Mouse (Mus musculus) megakaryocyte-erythroid progenitor cell, adult 5-6 weeks (primary cell): ENCODE results near the gene Hemgn. TPM values are rescaled to one million over a fixed set of nuclear protein-coding genes. Genes with fewer than 3 reads are reported as not detected.

Experiments used
- ATAC-seq: replicated peaks from 2 replicates; pipeline ENCODE4 v1.8.0; 2016; ENCODE audit warnings: mild to moderate bottlenecking, inconsistent platforms; ENCODE audit not compliant: severe bottlenecking, poor library complexity, low FRiP score, low TSS enrichment
- total RNA-seq, 2 experiments: library from RNA; stranded (forward) in 1 of 2; stranded (reverse) in 1 of 2; fragments of 200-1000, 215-1000 nt in 1 of 2; fragments of >200 nt in 1 of 2; fragmentation: Nextera tagmentation in 1 of 2; gene quantifications; 2 replicates each; pipeline ENCODE4 v1.2.3; 2014 to 2017

Hemgn gene
- total RNA-seq, 2 experiments from 2014 or later = 120 to 182 TPM

- ATAC-seq = no peak
Measured at GRCm38 (mm10) chr4:46418851-46419250, 5.5 kb upstream of the Hemgn start.

- peak; percentile 77 for ATAC-seq
Measured at GRCm38 (mm10) chr4:46417491-46417890, 4.2 kb upstream of the Hemgn start.

GRCm38 (mm10) chr4:46412113-46412512, 1.2 kb downstream of the Hemgn start:
- ATAC-seq = 0 out of 2 replicates have a peak, but pooled peaks have one; percentile 5

DNA sequence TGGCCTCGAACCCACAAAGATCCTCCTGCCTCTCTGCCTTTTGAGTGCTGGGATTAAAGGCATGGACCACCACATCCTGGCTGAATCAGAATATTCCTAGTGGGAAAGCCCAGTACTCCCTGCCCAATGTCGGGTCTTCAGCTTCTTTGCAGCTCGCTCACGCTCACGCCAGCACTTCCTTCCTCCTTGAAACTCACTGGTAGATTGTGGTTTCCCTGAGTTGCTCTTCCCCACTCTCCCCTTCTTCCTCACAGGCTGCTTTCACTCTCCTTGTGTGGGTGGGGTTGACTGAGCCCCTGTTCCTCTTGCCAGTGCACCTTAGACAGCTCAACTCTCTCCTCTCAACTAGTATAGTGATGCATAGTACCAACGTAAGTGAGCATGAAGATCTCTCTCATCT, 1.8 kb downstream of the Hemgn start:
- 0 out of 2 replicates have a peak, but pooled peaks have one; percentile 6 for ATAC-seq

DNA sequence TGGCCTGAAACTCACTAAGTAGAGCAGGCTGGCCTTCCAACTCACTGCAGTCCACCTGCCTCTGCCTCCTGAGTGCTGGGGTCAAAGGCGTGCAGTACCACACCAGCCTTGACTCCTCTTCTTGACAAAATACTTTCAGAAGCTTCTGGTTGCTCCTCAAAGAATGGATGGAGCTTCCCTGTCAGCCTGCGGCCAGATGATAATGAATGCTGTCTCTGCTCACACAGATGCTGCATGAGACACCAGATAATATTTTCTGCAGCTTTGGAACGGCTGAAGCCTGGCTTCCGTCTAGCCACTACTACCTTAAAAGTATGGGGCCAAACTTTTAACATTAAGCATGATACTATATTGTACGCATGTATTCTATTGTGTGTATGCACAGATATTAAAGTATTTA, 2.6 kb downstream of the Hemgn start:
- peak; percentile 84 for ATAC-seq

GRCm38 (mm10) chr4:46406966-46407703, 6.2 kb downstream of the Hemgn start:
- ATAC-seq = peak; percentile 35

DNA sequence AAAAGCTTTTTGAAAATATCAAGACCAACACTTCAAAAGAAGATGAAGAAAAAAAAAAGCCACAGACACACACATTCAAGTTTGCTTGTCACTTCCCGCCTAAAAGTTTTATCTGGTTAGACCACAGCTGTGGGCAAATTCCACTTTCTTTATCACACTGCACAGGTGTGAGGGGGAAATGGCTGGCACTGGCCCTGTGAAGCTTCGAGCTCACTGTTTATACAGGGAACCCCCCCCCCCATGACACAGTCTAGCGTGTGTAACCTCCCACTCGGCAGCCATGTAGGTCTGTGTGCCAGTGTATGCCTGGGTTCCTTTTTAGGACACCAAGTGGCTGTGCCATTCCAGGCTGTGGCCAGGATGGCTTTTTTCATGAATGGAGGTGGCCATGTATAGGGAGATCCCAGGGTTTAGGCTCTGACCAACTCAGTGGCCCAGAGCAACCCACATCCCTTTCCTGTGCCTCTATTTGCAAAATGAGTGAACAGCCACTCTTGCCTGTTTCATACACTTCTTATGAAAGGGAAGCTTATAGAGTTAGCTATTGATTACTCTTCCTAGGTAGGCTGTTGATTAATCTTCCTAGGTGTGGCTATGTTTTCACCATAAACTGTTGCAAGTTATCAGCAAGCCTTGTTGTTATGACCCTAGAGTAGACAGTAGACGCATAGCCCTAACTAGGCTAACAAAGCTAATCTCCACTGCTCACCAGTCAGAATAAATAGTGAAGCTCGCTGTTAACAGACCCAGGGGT, 9.1 kb downstream of the Hemgn start:
- peak; percentile 88 for ATAC-seq

- ATAC-seq = peak; percentile 59
Measured at GRCm38 (mm10) chr4:46398839-46399238, 14.5 kb downstream of the Hemgn start.

DNA sequence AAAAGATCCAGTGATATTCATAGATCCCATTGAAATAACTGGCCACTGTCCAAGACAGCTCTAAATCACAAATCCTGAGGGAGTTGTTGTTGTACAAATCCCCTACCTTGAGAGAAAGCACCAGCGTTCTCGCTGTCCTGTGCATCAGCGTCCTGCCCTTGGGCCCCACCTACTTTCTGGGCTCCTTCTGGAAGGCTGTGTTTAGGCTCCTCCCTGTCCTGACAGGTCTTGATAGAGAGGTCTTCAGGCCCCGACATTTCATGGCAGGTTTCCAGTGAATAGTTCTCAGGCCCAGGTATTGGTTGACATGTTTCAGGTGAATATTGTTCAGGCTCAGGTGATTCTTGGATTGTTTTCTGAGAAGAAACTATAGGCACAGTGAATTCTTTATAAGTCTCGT, 17.6 kb downstream of the Hemgn start:
- peak; percentile 84 for ATAC-seq

DNA sequence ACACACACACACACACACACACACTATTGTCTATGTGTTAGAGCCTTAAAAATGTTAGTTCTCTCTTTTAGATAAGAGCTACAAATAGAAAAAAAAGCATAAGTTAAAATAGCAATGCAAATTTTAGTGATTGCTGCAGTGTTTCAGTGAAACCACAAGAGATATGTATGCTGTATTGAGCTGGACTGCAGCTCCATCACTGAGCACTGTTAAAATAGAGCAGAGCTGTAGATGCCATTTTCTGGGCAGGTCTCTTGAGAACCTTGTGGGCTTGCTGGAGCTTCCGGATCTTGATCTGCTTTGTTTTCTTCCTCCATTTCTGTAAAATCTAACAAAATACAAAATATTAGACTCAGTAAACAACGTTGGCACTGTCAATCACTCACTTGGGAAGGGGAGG, 18.9 kb downstream of the Hemgn start:
- ATAC-seq = no peak

DNA sequence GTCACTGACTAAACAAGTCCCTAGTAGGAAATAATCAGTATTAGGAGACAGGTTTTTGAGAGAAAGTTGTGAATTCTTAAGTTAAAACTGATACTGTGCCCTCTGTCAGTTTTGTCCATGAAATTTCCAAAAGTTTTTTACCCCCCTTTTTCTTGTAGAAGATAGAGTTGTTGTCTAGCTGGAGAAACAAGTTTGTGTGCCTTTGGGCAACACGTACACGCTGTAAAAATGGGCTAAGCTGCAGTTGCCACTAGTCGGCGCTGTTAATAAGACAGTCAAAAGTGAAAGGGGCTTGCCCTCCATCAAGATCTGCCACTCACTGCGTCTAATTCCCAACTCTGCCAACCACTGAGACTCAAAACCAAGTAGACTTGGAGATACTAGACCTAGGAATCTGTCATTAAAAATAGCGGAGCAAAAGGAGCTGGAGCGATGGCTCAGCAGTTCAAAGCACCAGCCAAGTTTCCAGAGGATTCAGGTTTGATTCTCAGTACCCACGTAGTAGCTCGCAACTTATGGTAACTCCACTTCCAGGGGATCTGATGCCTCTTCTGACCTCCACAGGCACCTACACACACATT, 22.8 kb downstream of the Hemgn start:
- ATAC-seq = peak; percentile 46; the same call in 1 of the 2 replicates

DNA sequence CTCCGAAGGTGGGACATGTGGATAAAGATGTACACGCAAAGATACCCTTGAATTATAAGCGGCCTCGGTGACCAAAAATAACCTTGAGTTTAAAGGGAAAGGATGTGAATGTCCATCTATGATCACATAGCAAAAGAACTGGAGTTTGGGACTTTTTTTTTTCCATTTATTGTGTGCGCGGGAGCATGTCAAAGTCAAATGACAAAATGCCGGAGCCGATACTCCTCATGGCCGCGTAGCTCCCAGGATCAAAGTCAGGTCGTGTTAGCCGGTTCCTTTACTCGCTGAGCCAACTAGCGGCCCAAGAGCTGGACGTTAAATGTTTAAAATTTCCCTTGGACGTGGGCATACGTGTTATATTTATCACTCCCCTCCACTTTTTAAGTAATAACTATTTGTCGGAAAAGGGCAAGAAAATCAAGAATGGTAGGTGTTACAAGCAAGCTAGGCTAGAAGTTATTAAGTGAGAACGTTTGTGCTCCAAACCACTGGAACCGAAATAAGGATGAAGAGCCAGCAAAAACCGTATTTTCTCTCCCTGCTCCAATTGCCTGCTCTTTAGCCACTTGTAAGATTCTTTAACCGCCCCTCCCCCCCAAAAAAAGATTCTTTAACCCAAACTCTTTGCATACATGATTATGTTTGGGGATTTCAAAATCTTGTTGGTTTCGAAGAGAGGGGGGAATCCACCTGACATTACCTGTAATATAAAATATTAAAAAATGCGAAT, 23.5 kb downstream of the Hemgn start:
- no peak for ATAC-seq

DNA sequence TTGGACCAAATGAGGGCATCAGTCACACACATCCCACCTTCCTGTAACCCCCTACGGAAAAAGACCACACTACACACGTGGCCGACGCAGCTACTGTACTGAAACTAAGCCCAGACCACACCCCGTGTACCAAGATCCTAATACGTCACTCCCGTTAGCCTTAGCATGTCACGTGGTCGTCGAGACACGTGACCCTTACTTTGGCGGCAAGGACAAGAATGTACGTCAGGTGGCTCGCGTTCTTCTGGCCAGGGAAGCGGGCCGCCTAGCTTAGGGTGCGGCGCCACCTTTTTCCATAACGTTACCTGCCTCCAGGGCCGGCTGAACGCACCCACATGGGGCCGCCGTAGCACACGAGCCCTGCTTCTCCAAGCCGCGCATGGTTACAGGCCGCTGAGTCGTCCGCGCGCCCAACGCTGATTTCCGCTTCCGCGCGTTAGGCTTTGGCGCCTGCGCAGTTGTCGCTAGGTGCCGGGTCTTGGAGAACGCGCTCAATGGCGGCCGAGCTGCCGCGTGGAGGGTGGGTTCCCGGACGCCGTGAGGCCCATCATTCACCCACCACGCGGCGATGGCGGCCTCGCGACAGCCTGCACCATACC, 24.2 kb downstream of the Hemgn start, which contains the start of gene Trmo:
TSS of gene Trmo (minus strand) at position 425 of the 599 bp plus-strand sequence.
- peak; percentile 90 for ATAC-seq

DNA sequence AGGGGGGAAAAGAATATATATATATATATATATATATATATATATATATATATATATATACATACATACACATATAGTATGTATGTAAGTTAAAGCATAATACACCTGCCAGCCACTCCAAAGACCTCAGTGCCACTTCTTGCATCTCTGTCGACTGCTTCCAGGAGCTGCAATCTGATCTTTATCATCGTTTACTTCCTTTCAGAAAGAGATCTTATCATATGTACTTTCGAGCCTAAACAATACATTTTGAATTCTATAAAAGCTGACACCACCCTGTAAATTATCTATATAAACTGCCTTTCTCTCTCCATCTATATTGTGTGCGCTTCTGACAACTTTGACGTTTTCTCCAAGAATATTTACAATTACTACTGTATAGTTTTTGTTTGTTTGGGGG, 24.8 kb downstream of the Hemgn start:
- no peak for ATAC-seq

- peak; percentile 90 for ATAC-seq
Measured at GRCm38 (mm10) chr4:46374869-46375368, 38.4 kb downstream of the Hemgn start.

GRCm38 (mm10) chr4:46374455-46374854, 38.9 kb downstream of the Hemgn start:
- peak; percentile 47 for ATAC-seq

- ATAC-seq = no peak
Measured at GRCm38 (mm10) chr4:46371030-46371429, 42.3 kb downstream of the Hemgn start.

GRCm38 (mm10) chr4:46370406-46370805, 42.9 kb downstream of the Hemgn start:
- ATAC-seq = no peak

GRCm38 (mm10) chr4:46369070-46369469, 44.2 kb downstream of the Hemgn start:
- 0 out of 2 replicates have a peak, but pooled peaks have one; percentile 3 for ATAC-seq
